Mouse (Mus musculus): ENCODE data around the gene Ptcd1. TPM values are rescaled to one million over a fixed set of nuclear protein-coding genes. Genes with fewer than 3 reads are reported as not detected.

The Ptcd1 gene
- polyA plus RNA-seq, 1 experiment, result 8.4 TPM

DNA sequence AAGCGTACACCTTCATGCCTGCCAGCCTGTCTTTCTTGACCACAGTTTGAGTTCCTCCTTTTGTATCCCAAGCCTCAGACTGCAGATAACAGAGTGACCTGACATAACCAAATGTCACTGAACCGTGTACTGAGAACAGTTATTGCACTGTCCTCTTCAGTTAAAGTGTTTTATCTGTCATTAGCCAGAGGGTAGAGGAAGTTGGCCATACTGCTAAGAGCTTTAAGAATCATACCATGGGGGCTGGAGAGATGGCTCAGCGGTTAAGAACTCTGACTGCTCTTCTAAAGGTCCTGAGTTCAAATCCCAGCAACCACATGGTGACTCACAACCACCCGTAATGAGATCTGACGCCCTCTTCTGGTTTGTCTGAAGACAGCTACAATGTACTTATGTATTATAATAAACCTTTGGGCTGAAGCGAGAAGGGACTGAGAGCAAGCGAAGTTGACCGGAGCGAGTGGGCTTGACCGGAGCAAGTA, 68.5 kb downstream of the Ptcd1 start:
- H3K27ac ChIP-seq (ENCODE audit: insufficient read depth, low read length), result no peak overlapping the region
- no peaks in the 10 kb centered on the region for H3K27me3 ChIP-seq (ENCODE audit: control insufficient read depth, insufficient read depth, low read length)
- TF ChIP-seq POLR2A (IDR thresholded peaks at IDR 0.05; ENCODE audit: low read depth, low read length), result no peak
- no peak for TF ChIP-seq CTCF (IDR thresholded peaks at IDR 0.05; ENCODE audit: extremely low read depth, insufficient read depth, insufficient read length, insufficient replicate concordance)
- no peaks in the 10 kb centered on the region for H3K4me1 ChIP-seq (ENCODE audit: control insufficient read depth, insufficient read depth, insufficient read length)
- 83% methylated on average over 10 of the region's 10 CpGs for WGBS
- peaks cover 53% of the 10 kb centered on the region for H3K36me3 ChIP-seq (ENCODE audit: control insufficient read depth, insufficient read depth, low read length)
- no peak overlapping the region for H3K4me3 ChIP-seq (ENCODE audit: extremely low read depth, insufficient read depth, insufficient read length)
- no peak for DNase-seq (ENCODE audit: low read depth in 1 of 2, low spot score in 2 of 2)

Other genes starting within 250 kb of the Ptcd1 start
- gene Smurf1, start 201.3 kb downstream of the Ptcd1 start, polyA plus RNA-seq (2012; rRNA removed), result 16.4 and 20.2 TPM in 2 replicates
- not detected in 2 replicates for gene Gm4871, start 134.4 kb downstream of the Ptcd1 start, polyA plus RNA-seq (2012; rRNA removed)
- gene 1700018F24Rik, start 124.1 kb downstream of the Ptcd1 start, polyA plus RNA-seq (2012; rRNA removed), result not detected in 2 replicates
- 49.7 and 54.0 TPM in 2 replicates for gene Arpc1a, start 83.3 kb downstream of the Ptcd1 start, polyA plus RNA-seq (2012; rRNA removed)
- gene Kpna7, start 83.1 kb downstream of the Ptcd1 start, polyA plus RNA-seq (2012; rRNA removed), result not detected in 2 replicates
- gene Arpc1b, start 52.9 kb downstream of the Ptcd1 start, polyA plus RNA-seq (2012; rRNA removed), result 780 and 1,055 TPM in 2 replicates
- gene Pdap1, start 26.9 kb downstream of the Ptcd1 start, polyA plus RNA-seq (2012; rRNA removed), result 17.8 and 18.4 TPM in 2 replicates
- 26.7 and 30.4 TPM in 2 replicates for gene Bud31, start 26.7 kb downstream of the Ptcd1 start, polyA plus RNA-seq (2012; rRNA removed)
- 25.5 and 31.7 TPM in 2 replicates for gene Cpsf4, start 105 bp upstream of the Ptcd1 start, polyA plus RNA-seq (2012; rRNA removed)
- 48.4 and 49.7 TPM in 2 replicates for gene Atp5j2, start 25.0 kb upstream of the Ptcd1 start, polyA plus RNA-seq (2012; rRNA removed)
- 3.4 and 3.7 TPM in 2 replicates for gene Zkscan14, start 34.8 kb upstream of the Ptcd1 start, polyA plus RNA-seq (2012; rRNA removed)
- gene Zkscan5, start 37.5 kb upstream of the Ptcd1 start, polyA plus RNA-seq (2012; rRNA removed), result 2.6 and 2.8 TPM in 2 replicates
- 7.6 and 10.2 TPM in 2 replicates for gene Zfp655, start 64.6 kb upstream of the Ptcd1 start, polyA plus RNA-seq (2012; rRNA removed)
- gene Zscan25, start 113.4 kb upstream of the Ptcd1 start, polyA plus RNA-seq (2012; rRNA removed), result 15.8 and 20.3 TPM in 2 replicates
- gene Cyp3a57, start 178.2 kb upstream of the Ptcd1 start, polyA plus RNA-seq (2012; rRNA removed), result not detected in 2 replicates